Mouse (Mus musculus) macrophage (primary cell): Measurements from ENCODE around the gene Zfp661. TPM values are rescaled to one million over a fixed set of nuclear protein-coding genes. Genes with fewer than 3 reads are reported as not detected.
"Not testable (repeated sequence)": the region's sequence is repeated elsewhere in the genome, so short reads cannot be mapped to it uniquely, and the experiment has no call there.

ENCODE experiments used
- H3K27ac ChIP-seq: fragments of 350-480 bp; formaldehyde crosslinking; 2 replicates; pipeline ENCODE4 v1.9.0; 2021
- H3K36me3 ChIP-seq: fragments of 350-480 bp; formaldehyde crosslinking; 2 replicates; pipeline ENCODE4 v1.9.0; 2021; ENCODE audit errors: inconsistent target
- H3K4me3 ChIP-seq: fragments of 350-480 bp; formaldehyde crosslinking; 2 replicates; pipeline ENCODE4 v1.9.0; 2021; ENCODE audit errors: inconsistent target
- H3K79me2 ChIP-seq: fragments of 350-480 bp; formaldehyde crosslinking; 2 replicates; pipeline ENCODE4 v1.9.0; 2021; ENCODE audit errors: inconsistent target
- WGBS: methylation state at CpG from one replicate; pipeline ENCODE4 v1.1.7; 2026; ENCODE audit warnings: inconsistent platforms; ENCODE audit not compliant: missing documents; 5-methylcytosine and 5-hydroxymethylcytosine counted together
- polyA plus RNA-seq: library from polyadenylated mRNA; stranded (reverse); fragments of 250-400 nt; gene quantifications from 3 replicates; pipeline ENCODE4 v1.2.4, GENCODE M21; 2018; ENCODE audit warnings: inconsistent platforms
- total RNA-seq, 78 experiments: library from RNA; depleted of rRNA; stranded (reverse); fragments of 250-400 nt; gene quantifications; 1 replicate in 9 of 78; 2 replicates in 24 of 78; 3 replicates in 43 of 78; 4 replicates in 2 of 78; pipeline ENCODE4 v1.2.4; 2018; ENCODE audit warnings: inconsistent platforms in 56 of 78

Zfp661 gene
- total RNA-seq (2018; cell fraction: chromatin; rRNA removed): 10 to 100 TPM in 2 of 26 experiments, 1 to 10 TPM in 24; 1.4 to 13.1 (median 4.6) TPM
- total RNA-seq (2018; cell fraction: cytosol; rRNA removed): 1 to 10 TPM in 14 of 26 experiments, under 1 TPM in 12; 0.28 to 1.9 (median 1.2) TPM
- total RNA-seq (2018; cell fraction: nucleus; rRNA removed): 1 to 10 TPM in 23 of 26 experiments, under 1 TPM in 3; 0.46 to 7.9 (median 3.2) TPM
- polyA plus RNA-seq: 1.2 to 1.7 TPM (median 1.4 TPM) in 3 replicates

DNA sequence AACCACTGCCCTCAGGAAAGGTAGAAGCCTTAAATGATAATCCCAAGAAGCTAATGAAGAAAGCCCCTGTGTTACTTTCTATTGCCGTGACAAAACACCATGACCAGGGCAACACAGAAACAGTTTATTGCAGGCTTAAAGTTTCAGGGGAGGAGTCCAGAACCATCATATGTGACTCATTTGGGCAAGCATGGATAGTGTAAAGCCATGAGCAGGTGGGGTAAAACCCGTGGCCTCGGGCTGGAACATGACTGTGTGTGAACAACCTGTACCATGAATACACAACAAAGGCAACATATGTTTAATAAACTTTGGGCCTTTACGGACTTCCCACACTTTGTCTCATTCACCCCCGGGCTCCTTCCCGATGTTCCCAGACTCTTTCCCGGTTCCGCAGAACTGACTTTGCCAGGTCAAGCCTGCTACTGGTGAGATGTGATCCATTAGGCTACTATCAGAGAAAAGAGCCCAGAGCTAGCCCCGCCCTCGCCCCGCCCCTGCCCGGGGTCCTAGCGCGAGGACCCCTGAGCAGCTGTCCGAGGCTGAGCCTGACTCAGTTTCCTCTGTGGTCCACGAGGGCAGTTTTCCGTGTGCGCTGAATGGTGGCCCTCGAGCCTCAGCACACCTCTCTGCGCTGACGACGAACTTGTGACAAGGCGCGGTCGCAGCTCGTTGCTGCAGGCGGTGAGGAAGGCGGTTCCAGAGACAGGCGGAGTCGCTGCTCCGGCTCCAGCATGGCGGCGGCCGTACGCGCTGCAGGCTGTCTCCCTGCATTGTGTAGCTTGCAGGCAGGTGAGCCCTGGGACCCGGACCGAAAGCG is at the start of gene Zfp661, which contains the start of gene Mrps5:
Zfp661 (minus strand) TSS at position 401 of the 820 bp plus-strand sequence.
Mrps5 (plus strand) TSS at position 529 of the 820 bp plus-strand sequence.
- peaks cover 30% of the 10 kb centered on the region for H3K79me2 ChIP-seq
- peak within 1 kb of the TSS; percentile 89 for H3K27ac ChIP-seq
- WGBS: 5% methylated on average over 37 of the region's 39 CpGs
- peak within 1 kb of the TSS; percentile 96 for H3K4me3 ChIP-seq
- H3K36me3 ChIP-seq: peaks cover 2% of the 10 kb centered on the region; the same call in 1 of the 2 replicates

DNA sequence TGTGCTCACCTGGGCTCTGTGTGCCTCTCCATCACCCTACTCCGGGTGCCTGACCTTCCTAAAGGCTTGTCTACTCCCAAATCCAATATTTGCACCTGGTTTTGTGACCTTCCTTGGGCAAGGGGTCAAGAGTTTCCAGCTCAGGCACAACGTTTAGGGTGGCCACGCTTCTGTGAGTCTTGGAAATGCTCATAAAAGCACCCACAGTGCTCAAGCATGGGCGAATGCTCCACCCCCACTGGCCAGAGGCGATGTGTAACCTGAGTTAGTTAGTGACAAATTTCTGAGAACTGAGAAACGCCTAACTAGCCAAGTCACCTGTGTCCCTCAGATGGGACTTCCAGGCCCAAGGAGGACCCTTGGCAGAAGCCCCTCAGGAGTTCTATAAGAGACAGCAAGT is 48.7 kb upstream of the Zfp661 start:
- no peak overlapping the region for H3K4me3 ChIP-seq
- 74% methylated on average over 6 of the region's 6 CpGs for WGBS
- H3K79me2 ChIP-seq: no peaks in the 10 kb centered on the region
- no peak overlapping the region for H3K27ac ChIP-seq
- no peaks in the 10 kb centered on the region for H3K36me3 ChIP-seq

DNA sequence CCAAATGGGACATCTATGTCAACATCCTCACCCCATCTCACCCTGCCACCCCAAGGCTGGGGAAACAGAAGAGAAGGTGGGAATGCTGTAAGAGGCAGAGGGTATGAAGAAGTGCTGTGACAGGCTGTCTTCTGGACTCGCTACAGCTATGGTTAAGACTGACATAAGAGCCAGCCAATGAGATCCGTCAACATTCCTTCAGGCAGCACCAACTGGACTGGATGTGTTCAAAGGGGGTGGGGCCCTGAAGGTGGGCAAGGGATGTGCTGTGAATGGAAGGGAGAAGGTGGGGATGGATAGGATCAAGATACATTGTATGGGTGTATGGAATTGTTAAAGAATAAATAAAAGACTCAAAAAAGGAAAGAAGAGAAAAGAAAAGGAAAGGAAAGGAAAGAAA is 45.7 kb upstream of the Zfp661 start:
- Histone ChIP-seq H3K27ac (no peak overlapping the region), H3K4me3 (no peak overlapping the region), H3K36me3 (no peaks in the 10 kb centered on the region), H3K79me2 (no peaks in the 10 kb centered on the region)
- WGBS: 88% methylated on average over 2 of the region's 2 CpGs

DNA sequence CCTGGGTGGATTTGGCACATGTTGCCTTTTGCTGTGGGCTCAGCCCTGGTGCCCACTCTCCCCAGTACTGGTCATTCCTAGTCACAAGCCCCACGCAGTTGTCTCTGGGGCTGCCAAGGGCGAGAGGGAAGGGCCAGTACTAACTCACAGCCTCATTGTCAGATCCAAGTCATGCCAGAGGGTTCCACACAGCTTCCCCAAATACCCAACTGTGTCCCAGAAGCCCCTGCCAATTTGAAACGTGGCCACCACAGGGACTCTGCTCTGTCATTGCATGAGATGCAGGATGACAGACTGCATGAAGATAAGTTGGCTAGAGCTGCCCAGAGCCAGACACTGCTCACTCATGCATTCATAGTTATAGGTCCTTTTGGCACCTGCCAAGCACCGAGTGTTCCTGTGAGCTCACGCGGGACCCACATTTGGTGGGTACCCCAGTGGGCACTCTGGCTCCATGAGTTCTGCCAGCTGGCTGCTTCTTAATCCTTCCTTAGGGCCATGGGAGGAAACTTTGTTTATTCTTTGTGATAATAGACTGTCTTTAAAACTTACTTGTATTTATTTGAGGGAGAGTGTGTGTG is 41.2 kb upstream of the Zfp661 start:
- H3K4me3 ChIP-seq: no peak overlapping the region
- no peaks in the 10 kb centered on the region for H3K36me3 ChIP-seq
- H3K27ac ChIP-seq: no peak overlapping the region
- H3K79me2 ChIP-seq: no peaks in the 10 kb centered on the region
- WGBS: 77% methylated on average over 6 of the region's 6 CpGs

DNA sequence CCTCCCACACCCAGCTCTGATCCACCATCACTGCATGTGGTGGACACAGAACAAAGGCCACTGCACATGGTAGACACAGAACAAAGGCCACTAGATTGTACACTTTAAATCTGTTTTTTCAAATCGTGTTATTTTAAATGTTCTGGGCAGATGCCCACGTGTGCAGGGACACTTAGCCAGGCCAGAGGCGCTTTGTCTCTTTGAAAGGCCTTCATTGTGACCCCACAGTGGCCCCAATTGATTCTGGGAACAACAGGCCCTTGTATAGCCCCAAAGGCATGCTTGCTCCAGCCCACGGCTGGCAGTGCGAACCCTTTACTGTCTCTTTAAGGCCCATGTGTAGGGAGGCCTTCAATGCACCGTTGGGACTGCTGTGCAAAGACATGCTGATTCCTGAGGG is 40.5 kb upstream of the Zfp661 start:
- H3K36me3 ChIP-seq: no peaks in the 10 kb centered on the region
- H3K4me3 ChIP-seq: no peak overlapping the region
- no peaks in the 10 kb centered on the region for H3K79me2 ChIP-seq
- WGBS: 89% methylated on average over 6 of the region's 6 CpGs
- H3K27ac ChIP-seq: no peak overlapping the region

DNA sequence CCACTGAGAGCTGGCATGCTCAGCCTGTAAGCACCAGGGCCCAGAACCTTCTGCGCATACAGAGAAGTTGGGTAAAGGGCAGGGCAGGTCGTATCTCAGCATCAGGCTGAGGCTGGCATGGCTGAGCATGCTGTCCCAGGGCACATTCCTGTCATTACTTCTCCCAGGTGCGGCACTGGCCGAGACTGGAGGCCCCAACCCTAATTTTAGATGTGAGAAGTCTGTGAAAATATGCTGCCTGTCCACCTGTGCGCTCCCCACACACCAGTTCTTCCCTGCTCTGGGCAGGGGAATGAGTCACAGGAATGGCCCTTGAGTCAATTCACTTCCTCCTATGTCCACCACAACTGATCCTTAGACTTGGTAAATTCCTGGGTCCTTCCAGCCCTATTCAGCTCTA is 38.8 kb upstream of the Zfp661 start:
- no peaks in the 10 kb centered on the region for H3K79me2 ChIP-seq
- H3K4me3 ChIP-seq: no peak overlapping the region
- H3K27ac ChIP-seq: no peak overlapping the region
- no peaks in the 10 kb centered on the region for H3K36me3 ChIP-seq
- 75% methylated on average over 5 of the region's 5 CpGs for WGBS

DNA sequence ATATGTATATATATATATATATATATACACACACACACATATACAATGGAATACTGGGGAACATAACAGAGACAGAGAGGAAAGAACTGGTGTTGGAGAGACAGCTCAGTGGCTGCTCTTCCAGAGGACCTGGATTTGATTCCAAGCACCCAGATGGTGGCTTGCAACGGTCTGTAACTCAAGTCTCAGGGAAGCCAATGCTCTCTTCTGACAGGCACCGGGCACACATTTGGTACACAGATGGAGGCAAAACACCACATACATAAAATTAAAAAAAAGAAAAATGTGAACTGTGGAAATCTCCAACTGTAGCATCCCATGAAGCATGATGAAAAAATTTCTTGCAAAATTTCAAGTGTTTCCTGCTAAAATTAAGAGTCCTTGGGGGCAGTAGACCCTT is 37.9 kb upstream of the Zfp661 start:
- 90% methylated on average over 2 of the region's 2 CpGs for WGBS
- Histone ChIP-seq H3K27ac (no peak overlapping the region), H3K4me3 (no peak overlapping the region), H3K79me2 (no peaks in the 10 kb centered on the region), H3K36me3 (no peaks in the 10 kb centered on the region)

DNA sequence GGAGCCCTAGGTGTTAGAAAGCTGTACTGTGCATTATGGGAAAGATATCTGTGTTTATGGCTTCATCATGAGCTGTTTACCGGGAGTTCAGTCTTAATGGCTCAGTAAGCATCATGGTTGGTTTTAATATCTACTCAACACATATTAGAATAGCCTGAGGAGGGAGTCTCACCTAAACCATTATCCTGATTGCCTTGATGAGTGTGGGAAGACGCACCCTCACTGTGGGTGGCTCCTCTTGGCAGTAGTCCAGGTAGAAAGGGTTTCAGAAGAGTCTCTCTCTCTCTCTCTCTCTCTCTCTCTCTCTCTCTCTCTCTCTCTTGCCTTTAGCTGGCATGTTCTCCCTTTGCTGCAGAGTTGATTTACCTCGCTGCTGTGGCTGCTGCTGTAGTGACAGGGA is 35.2 kb upstream of the Zfp661 start:
- no peak overlapping the region for H3K27ac ChIP-seq
- 85% methylated on average over 2 of the region's 3 CpGs for WGBS

DNA sequence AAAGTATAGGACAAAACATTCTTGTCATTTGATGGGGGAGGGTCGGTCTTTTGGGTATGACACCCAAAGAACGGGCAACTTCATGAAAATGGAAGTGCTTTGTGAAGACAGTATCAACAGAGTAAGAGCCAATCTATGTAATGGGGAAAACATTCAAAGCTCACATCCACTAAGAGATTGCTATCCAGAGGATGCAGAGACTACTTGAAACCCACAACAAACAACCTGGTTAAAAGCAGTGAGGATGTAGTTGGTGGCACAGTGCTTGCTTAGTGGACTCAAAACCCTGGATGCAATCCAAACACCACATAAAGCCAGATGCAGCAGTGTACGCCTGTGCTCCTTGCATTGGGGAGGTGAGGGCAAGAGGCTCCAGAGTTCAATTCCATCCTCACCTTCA is 32.4 kb upstream of the Zfp661 start:
- 76% methylated on average over 3 of the region's 3 CpGs for WGBS
- Histone ChIP-seq H3K36me3 (no peaks in the 10 kb centered on the region), H3K27ac (no peak overlapping the region), H3K79me2 (no peaks in the 10 kb centered on the region), H3K4me3 (no peak overlapping the region)

More for the DNA sequence above, 35.2 kb upstream of the Zfp661 start:
- H3K4me3 ChIP-seq: no peak overlapping the region
- no peaks in the 10 kb centered on the region for H3K36me3 ChIP-seq
- H3K79me2 ChIP-seq: no peaks in the 10 kb centered on the region

DNA sequence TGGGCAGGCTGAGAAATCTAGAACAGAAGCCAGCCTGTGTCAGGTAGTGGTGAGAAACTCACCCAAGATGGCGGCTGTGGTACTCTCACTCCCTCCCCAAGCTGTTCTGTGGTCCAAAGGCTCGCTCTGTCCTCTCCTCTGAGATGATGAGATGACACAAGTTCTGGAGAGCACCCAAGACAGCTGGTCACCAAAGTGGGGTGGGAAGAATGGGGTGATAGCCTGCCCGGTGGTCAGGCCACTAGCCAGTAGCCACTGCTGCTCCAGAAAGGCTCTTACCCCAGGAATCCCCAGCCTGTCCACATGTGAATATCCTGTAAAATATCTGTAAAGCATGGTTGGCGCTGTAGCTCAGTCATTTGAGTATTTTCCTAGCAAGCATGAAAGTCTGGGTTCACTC is 25.4 kb upstream of the Zfp661 start:
- Histone ChIP-seq H3K36me3 (no peaks in the 10 kb centered on the region), H3K4me3 (no peak overlapping the region), H3K27ac (no peak overlapping the region), H3K79me2 (no peaks in the 10 kb centered on the region)
- 97% methylated on average over 4 of the region's 4 CpGs for WGBS

DNA sequence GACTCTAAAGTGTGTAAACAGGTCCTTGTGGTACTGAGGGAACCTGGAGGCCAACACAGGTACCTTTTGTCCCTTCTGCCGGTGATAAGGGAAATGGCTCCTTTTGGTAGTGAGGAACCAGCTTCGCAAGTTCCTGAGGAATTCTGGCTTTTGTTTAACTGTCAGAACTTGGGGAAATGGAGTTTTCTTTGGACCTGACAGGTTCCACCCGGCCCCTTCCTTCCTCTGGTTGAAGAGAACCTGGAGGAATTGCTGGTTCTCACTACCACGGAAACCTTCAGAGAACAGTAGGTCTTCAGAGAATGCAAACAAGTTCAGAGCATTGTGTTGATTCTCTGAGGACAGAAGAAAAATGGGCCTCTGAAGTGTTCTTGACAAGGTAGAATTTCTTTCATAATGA is 24.5 kb upstream of the Zfp661 start:
- no peak overlapping the region for H3K4me3 ChIP-seq
- H3K27ac ChIP-seq: no peak overlapping the region
- H3K79me2 ChIP-seq: no peaks in the 10 kb centered on the region
- 57% methylated on average over 4 of the region's 4 CpGs for WGBS
- no peaks in the 10 kb centered on the region for H3K36me3 ChIP-seq

DNA sequence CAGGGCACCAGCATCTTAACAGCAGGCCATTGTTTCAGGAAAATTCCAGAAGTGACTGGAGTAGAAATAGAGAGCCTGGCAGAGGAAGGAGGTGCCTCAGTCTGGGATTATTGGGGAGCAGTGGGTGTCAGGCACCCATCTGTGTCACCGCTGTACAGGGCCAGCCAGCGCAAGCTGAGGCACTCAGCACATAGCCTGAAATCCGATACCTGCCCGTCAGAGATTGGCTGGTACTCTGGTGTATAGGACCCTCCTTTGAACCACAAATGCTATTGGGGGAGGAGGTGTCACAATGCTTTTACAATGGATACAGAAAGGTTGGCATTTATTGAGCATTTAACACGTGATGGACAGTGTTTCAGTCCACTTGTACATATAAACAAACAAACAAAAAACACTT is 22.1 kb upstream of the Zfp661 start:
- WGBS: 63% methylated on average over 5 of the region's 5 CpGs
- peaks cover 19% of the 10 kb centered on the region; the same call in 1 of the 2 replicates for H3K36me3 ChIP-seq
- no peaks in the 10 kb centered on the region for H3K79me2 ChIP-seq
- no peak overlapping the region for H3K4me3 ChIP-seq
- H3K27ac ChIP-seq: no peak overlapping the region

DNA sequence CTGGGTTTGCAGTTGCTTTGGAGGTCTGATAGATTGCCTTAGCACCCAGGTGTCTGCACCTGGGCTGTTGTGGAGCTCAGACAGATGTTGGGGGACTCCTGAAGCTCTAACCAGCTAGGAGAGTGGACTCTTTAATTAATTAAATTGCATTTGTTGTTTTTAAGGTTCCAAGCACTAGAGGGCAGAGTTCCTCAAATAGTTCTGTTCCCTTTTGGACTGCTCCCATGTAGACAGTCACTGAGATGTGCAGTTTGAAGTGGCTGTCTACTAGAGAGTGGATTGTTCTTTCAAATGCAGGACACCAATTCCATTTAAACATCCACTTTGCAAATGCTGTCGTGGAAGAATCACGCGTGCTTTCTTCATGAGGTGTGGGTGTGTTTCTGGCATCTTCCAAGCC is 21.3 kb upstream of the Zfp661 start:
- no peak overlapping the region for H3K4me3 ChIP-seq
- peaks cover 26% of the 10 kb centered on the region; the same call in 1 of the 2 replicates for H3K36me3 ChIP-seq
- H3K79me2 ChIP-seq: no peaks in the 10 kb centered on the region
- no peak overlapping the region for H3K27ac ChIP-seq
- WGBS: 22% methylated on average over 3 of the region's 3 CpGs

DNA sequence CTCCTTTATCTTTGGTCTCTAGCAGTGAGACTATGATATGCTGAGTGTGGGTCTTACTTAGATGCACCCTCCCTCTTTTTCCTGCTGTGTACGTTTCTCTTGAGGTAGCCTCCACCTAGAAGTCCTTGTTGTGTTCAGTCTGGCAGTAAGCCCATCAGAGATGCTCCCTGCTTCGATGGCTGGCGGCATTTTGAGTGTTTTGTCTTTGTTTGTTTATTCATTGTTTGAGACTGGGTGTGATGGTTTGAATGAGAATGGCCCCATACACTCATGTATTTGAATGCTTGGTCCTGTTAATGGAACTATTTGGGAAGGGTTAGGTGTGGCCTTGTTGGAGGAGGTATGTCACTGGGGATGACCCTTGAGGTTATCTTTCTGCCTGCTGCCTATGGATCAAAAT is 18.3 kb upstream of the Zfp661 start:
- no peak overlapping the region for H3K27ac ChIP-seq
- H3K4me3 ChIP-seq: no peak overlapping the region
- WGBS: 90% methylated on average over 3 of the region's 3 CpGs
- H3K79me2 ChIP-seq: no peaks in the 10 kb centered on the region
- H3K36me3 ChIP-seq: peaks cover 48% of the 10 kb centered on the region

DNA sequence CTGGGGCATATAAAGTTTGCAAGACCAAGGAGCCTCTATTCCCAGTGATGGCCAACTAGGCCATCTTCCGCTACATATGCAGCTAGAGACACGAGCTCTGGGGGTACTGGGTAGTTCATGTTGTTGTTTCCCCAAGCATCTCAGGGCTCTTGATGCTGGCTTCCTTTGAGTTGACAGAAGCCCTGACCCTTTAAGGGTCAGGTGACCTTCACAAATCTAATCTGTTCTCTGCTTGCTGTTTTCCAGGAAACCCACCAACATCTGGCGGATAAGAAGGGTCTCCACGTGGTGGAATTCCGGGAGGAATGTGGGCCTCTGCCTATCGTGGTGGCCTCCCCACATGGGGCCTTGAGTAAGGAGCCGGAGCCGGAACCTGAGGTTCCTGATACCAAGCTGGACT is 16.5 kb upstream of the Zfp661 start:
- not testable (repeated sequence) for H3K27ac ChIP-seq, H3K79me2 ChIP-seq, H3K4me3 ChIP-seq
- peaks cover 57% of the 10 kb centered on the region for H3K36me3 ChIP-seq
- 94% methylated on average over 2 of the region's 8 CpGs for WGBS
